Comparison of ENCODE assay signal across 9 mouse cellular contexts in the genomic region with DNA sequence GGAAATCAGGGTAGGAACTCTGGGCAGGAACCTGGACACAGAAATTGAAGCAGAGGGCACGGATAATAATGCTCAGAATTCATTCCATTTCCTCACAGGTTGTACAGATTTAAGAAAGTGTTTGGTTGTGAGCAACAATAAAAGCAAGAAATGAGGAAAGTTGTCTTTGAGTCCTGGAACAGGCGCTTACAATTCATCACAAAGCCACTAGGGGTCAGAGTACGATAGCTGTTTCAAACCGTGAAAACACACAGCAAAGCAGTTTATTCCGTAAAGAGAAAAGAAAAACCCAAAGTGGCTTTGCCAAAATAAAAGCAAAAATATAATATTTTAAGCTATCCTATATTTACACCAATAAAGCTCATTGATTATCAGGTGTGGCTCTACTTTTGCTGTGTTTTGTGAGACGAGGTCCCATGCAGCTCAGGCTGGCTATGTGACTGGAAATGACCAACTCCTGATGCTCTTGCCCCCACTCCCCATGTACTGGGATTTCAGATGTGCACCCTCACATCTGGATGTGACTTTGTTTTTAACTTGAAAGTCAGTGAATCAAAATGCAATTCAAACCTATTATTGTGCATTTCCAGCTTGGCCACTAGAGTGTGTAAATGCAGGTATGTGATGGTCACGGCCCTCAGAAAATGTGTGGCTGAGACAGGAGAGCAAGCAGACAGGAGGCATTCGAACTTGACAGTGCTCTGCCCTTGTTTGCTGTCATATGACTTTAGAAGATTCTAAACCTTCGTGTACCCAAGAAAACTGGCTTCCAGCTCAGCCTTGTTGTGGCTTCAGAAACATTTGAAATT.
DNase-seq lines count a peak whose midpoint lies in the region; ATAC-seq lines count a peak whose summit lies in the region.
"Had no signal": no experiment of that assay in that cellular context is flagged by ENCODE, and none has a peak within 500 bp of the region (broad histone marks: within the 10 kb centered on the region; RNA-seq: fewer than 3 reads in every experiment).

No protein-coding gene starts in this region.

- no peak overlapping the region for H3K9ac ChIP-seq in embryonic facial prominence, embryonic 14.5 days (ENCODE audit: low read depth, low read length)
- no peak overlapping the region for H3K9ac ChIP-seq in limb, embryonic 11.5 days (ENCODE audit: low read length)
- H3K9ac ChIP-seq: lung, embryonic 15.5 days had no signal

- no peak overlapping the region for H3K4me2 ChIP-seq in embryonic facial prominence, embryonic 14.5 days (ENCODE audit: low read depth, low read length)
- H3K4me2 ChIP-seq in limb, embryonic 11.5 days (ENCODE audit: low read depth, severe bottlenecking): no peak overlapping the region
- H3K4me2 ChIP-seq: lung, embryonic 15.5 days had no signal

- H3K4me1 ChIP-seq in embryonic facial prominence, embryonic 14.5 days (ENCODE audit: control insufficient read depth, insufficient read depth, low read length): no peaks in the 10 kb centered on the region
- H3K4me1 ChIP-seq in limb, embryonic 11.5 days (ENCODE audit: control insufficient read depth, insufficient read depth, low read length): no peaks in the 10 kb centered on the region
- H3K4me1 ChIP-seq: lung, embryonic 15.5 days had no signal

- H3K27me3 ChIP-seq in embryonic facial prominence, embryonic 14.5 days (replicated peaks; ENCODE audit: control insufficient read depth, insufficient read depth, low read length): no peaks in the 10 kb centered on the region
- H3K27me3 ChIP-seq in limb, embryonic 11.5 days (ENCODE audit: control insufficient read depth, insufficient read depth, low read length): no peaks in the 10 kb centered on the region
- H3K27me3 ChIP-seq: lung, embryonic 15.5 days had no signal

- no peaks in the 10 kb centered on the region for H3K9me3 ChIP-seq in embryonic facial prominence, embryonic 14.5 days (ENCODE audit: control insufficient read depth, low read length)
- H3K9me3 ChIP-seq in limb, embryonic 11.5 days (ENCODE audit: control insufficient read depth, low read length): no peaks in the 10 kb centered on the region
- H3K9me3 ChIP-seq: lung, embryonic 15.5 days had no signal

- no peak overlapping the region for H3K4me3 ChIP-seq in embryonic facial prominence, embryonic 14.5 days (ENCODE audit: low read depth, low read length)
- H3K4me3 ChIP-seq in limb, embryonic 11.5 days (ENCODE audit: low read depth, low read length): no peak overlapping the region
- H3K4me3 ChIP-seq: lung, embryonic 15.5 days had no signal

- ATAC-seq in CD4-positive, CD25-positive, alpha-beta regulatory T cell, adult 4 months: peak; percentile 85
- ATAC-seq in embryonic facial prominence, embryonic 14.5 days (ENCODE audit: low read depth): no peak
- no peak for ATAC-seq in limb, embryonic 11.5 days (ENCODE audit: insufficient number of reproducible peaks, low FRiP score, low TSS enrichment, low read depth)

- no peaks in the 10 kb centered on the region for H3K36me3 ChIP-seq in embryonic facial prominence, embryonic 14.5 days (ENCODE audit: control insufficient read depth, insufficient read depth, low read length)
- no peaks in the 10 kb centered on the region for H3K36me3 ChIP-seq in limb, embryonic 11.5 days (ENCODE audit: control insufficient read depth, insufficient read depth, low read length)
- H3K36me3 ChIP-seq: lung, embryonic 15.5 days had no signal

- 31% methylated on average over 9 of the region's 9 CpGs for WGBS in embryonic facial prominence, embryonic 14.5 days
- 46% methylated on average over 9 of the region's 9 CpGs for WGBS in limb, embryonic 11.5 days

- no peak overlapping the region for H3K27ac ChIP-seq in embryonic facial prominence, embryonic 14.5 days (replicated peaks; ENCODE audit: low read depth, low read length)
- H3K27ac ChIP-seq in limb, embryonic 11.5 days (replicated peaks; ENCODE audit: low read depth, low read length): no peak overlapping the region
- H3K27ac ChIP-seq: lung, embryonic 15.5 days had no signal

- peak; percentile 48 for DNase-seq in layer of hippocampus, adult 11-12 months (ENCODE audit: low spot score)
- no peak for DNase-seq in layer of hippocampus, adult 8-10 months (ENCODE audit: low spot score in 2 of 2)
- peak; percentile 31 for DNase-seq in T-cell, adult 2 months (ENCODE audit: low spot score)
- peak; percentile 51 for DNase-seq in embryonic facial prominence, embryonic 14.5 days (ENCODE audit: low spot score)
- DNase-seq in limb, embryonic 11.5 days (ENCODE audit: low spot score): peak; percentile 62
- peak; percentile 69 for DNase-seq in retina, postnatal 1 day
- no peak for DNase-seq in urinary bladder, adult 2 months (ENCODE audit: low spot score)

Comparison
In these comparisons a context has a peak if more than half of its experiments do, and no peak if none do; other contexts are left out.
1. DNase-seq: peak in layer of hippocampus, adult 11-12 months (single experiment), T-cell, adult 2 months (single experiment), embryonic facial prominence, embryonic 14.5 days (single experiment), limb, embryonic 11.5 days (single experiment) and retina, postnatal 1 day (single experiment); none in layer of hippocampus, adult 8-10 months (0 of 2) and urinary bladder, adult 2 months (single experiment).